Mouse (Mus musculus) lung, postnatal 14 days (tissue): Measurements from ENCODE around the gene Klhdc3.

Source experiments
- DNase-seq: peaks from one replicate; pipeline ENCODE4 v3.0.0; 2021

The Klhdc3 gene

DNA sequence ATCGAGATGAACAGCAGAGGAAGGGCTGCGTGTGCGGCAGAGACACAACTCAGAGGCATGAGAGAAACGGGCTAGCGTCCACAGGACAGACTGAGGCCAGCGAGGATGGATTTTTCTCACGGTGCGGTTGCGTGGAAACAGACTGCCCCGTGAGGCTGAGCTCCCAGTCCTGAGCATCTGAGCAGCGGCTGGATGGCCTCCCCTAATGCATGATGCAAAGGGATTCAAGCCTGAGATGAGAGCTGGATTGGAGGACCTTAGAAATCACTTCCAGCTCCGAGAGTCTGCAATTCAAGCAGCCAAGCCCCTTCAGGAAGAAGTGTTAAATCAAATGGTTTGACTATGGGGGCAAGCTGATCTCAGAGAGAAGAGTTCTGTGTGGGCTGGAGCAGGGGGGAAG is 20.8 kb upstream of the Klhdc3 start:
- no peak for DNase-seq

- no peak for DNase-seq
Observed at GRCm38 (mm10) chr17:46699912-46700311, 19.2 kb upstream of the Klhdc3 start.

DNA sequence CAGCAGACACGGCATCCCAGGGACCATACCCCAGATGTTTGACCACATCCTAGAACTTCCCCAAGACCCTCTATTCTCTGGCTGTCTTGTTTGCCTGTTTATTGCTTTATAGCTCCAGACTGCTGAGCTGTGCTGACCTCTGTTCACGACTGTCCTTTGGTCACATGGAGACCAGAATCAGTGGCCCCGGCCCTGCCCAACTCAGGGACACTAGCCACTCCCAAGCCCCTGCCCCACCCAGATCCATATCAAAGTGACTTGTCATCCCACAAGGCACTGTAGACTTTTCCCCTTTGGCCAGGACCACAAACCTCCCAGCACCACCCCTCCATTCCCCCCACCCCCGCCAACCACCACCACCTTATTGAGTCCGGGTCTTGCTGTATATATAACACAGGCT is 18.5 kb upstream of the Klhdc3 start:
- DNase-seq = no peak

DNA sequence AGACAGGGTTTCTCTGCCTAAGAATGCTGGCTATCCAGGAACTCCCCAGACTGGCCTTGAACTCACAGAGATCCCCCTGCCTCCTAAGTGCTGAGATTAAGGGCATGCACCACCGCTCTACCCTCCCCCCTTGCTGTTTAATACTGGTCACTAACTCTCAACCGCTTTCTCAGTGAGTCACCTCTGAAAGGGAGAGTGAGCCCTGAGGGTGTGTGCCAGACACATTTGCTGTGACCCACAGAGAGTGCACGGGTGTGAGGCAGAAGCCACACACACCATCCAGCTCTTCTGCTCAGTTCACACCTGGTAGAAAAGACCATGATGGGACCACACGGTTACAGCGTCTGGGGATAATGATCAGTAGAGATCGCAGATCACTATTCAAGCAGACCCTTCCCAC is 17.8 kb upstream of the Klhdc3 start:
- no peak for DNase-seq

GRCm38 (mm10) chr17:46694517-46695063 is 13.9 kb upstream of the Klhdc3 start:
- DNase-seq = no peak

DNA sequence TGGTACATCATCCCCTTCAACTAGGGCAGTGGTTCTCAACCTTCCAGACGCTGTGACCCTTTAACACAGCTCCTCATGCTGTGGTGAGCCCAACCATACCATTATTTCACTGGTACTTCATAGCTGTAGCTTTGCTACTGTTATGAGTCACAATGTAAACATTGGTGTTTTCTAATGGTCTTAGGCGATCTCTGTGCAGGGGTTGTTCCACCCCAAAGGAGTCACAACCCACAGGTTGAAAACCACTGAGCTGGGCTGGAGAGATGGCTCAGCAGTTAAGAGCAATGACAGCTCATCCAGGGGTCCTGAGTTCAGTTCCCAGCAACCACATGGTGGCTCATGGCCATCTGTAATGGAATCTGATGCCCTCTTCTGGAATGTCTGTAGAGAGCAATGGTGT is 10.7 kb upstream of the Klhdc3 start:
- no peak for DNase-seq

DNA sequence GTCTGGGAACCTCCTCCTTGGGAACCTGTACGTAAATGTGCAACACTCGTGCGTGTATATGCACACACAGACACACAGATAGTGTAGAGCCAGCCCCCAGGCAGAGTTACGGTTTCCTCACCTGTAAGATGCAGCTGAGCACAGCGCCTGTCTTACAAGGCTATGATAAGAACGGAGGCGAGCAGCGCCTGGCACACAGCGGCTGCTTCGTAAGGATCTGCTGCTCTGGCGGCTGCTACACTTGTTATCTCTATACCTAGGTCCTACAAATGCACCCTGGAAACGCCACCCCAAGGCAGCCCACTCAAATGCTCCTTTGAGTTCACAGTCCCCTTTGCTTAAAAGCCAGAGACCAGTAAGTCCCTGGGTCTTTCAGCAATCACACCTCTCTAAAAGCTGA is 10.0 kb upstream of the Klhdc3 start:
- DNase-seq = no peak

DNA sequence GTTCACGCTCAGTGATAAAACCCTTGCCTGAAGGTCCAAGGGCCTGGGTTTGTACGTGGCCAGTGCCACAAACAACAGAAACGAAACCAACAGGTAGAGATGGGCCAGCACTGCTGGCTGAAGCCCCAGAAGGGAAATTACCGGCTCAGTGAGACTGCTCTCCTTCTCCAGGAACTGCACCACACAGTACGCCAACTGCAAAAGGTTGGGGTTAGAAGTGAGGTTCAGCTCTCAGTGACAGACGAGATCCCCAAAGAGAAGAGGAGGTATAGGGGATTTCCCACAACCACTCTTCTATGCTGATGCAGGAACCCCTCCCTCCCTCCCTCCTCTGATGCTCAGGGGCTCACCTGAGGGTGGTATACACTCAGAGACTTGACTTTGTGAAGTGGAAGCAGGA is 5.2 kb upstream of the Klhdc3 start:
- no peak for DNase-seq

DNA sequence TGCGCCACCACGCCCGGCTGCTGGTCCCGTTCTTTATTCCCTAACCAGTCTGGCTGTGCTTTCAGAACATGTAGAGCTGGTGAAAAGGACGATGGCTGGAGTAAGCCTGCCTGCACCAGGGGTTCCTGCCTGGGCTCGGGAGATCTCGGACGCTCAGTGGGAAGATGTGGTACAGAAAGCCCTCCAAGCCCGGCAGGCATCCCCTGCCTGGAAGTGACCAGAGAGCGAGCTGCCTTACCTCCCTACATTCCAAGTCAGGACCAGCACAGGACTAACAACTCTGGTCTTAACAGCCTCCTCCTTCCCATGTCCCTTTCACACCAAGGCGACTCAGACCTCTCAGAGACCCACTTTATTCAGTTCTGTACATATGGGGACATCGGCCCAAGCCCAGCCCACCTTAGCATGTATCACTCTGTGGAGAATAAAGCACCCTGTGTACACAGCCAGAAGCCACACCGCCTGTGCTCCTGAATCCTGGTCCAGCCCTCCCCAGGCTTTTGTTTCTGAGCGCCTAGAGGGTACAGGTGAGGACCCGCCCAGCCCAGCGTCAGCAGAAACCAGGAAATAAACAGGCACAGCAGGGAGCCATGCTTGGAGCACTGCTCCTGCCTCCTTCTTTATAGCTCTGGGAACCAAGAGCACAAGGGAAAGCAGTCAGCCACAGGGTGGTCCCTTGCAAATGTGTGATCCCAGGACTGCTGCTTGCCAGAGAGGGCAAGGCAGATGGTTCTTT is 2.1 kb upstream of the Klhdc3 start:
- no peak for DNase-seq

DNA sequence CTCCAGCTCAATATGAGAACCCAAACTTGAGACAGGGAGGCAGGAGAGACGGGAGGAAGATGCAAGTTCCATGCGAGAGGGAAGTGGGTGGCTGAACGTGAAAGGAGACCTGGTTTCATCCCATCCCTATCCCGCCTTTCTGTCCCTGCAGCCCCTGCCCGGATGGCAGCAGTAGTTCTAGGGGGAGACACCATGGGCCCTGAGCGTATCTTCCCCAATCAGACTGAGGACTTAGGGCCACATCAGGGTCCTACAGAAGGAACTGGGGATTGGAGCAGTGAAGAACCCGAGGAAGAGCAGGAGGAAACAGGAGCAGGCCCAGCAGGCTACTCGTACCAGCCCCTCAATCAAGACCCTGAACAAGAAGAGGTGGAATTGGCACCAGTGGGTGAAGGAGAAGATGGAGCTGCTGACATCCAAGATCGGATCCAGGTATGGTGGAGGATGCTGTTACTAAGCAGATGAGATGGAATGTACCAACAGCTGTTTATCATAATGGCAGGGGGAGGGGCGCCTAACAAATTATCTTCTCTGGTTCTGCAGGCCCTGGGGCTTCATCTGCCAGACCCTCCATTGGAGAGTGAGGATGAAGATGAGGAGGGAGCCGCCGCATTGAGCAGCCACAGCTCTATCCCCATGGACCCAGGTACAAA is 878 bp upstream of the Klhdc3 start:
- DNase-seq = no peak

DNA sequence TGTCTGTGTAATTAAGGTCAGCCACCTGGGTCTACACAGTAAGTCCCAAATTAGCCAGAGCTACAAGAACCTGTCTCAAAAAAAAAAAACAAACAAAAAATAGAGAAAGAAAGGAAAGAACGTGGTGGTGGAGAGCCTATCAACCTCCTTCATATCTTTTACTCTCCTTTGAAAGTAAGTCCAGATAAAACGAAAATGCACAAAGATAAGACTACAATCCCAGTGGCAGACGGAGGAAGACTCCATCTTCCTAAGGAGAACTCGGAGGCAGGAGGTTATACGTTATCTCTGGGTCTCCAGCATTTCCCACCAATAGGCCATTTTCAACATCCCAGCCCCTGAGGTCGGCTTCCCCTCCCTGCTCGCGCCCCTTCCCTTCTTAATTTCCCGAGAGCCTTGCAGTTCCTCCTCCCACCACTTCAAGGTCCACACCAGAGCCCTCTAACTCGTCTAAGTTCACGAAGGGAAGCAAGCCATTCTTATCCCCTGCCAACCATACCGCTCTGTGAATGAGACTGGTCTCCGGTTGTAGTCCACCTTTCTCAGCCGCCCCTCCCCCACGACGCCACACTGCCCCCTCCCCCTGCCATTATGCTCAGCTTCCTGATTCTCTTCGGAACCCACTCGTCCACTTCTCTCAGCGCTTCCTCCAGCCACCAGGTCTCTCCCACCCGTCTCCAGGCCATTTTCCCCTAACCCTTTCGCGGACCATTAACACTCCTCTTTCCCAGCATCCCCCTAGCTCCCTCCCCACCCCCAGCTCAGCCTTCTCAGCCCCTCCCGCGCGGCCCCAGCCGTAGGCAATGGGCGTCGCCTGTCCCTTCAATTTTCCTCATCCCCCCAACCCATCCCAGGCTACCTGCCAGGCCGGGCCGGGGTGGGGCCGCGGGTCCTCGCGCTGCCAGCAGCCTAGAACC is 613 bp downstream of the Klhdc3 start:
- peak; percentile 55 for DNase-seq

GRCm38 (mm10) chr17:46678911-46679310 is 1.8 kb downstream of the Klhdc3 start:
- DNase-seq = no peak

DNA sequence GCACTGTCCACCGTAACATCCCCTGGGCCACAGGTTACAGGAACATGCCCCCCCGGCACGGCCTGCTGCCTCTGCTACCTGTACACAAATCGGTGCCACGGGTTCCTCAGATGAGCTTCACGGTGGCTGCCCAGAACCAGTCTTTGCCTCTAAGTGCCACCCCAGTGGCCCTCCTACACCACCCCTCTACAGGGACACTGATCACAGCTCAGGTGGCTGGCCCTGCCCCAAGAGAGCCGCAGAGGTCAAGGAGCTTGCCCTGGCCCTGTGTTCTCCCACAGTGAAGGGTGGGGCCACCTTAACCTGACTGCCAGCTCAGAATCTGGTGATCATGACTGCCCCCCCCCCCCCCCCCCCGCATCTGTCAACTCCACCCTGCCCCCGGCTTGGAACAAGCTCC is 2.3 kb downstream of the Klhdc3 start, which contains the start of gene Mea1:
Gene Mea1 (plus strand): TSS at position 378 of the 400 bp plus-strand sequence.
- peak; percentile 38 for DNase-seq

DNA sequence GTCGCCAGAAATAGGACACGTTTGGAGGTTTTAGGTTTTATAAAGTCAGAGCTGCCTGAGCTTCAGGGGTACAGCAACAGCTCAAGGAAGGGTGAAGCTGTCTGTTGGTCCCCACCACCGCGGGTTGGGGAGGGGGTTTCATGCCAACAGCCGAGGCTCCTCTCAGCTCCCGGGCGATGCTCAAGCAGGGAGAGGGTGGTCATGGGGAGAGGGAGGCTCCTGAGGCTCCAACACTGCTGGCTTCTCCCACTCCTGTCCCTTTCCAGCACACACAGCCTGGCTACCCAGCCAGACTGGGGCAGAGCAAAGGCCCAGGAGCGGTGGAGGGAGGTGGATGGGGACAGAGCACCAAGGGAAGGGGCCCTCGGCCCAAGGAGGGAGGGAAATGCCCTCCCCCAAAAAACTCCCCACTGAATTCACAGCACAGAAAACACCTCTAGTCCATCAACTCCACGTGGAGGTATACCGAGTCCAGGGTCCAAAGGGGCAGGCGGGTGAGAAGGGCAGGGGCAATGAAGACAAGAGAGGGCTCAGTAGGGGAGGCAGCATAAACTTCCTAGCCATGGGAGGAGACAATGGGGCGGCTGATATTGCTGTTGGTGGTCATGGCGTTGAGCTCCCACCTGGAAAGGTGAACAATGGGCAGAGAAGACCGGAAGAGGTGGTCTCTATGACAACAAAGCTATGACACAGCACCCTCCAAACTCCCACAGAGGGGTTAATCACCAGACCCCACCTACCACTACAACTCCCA is 6.0 kb downstream of the Klhdc3 start:
- DNase-seq = no peak

GRCm38 (mm10) chr17:46673850-46674529 is 6.7 kb downstream of the Klhdc3 start, which contains the start of gene Rrp36:
TSS of gene Rrp36 (minus strand) at chr17:46674352.
- DNase-seq = peak; percentile 91

GRCm38 (mm10) chr17:46669911-46670310 is 10.8 kb downstream of the Klhdc3 start:
- no peak for DNase-seq

DNA sequence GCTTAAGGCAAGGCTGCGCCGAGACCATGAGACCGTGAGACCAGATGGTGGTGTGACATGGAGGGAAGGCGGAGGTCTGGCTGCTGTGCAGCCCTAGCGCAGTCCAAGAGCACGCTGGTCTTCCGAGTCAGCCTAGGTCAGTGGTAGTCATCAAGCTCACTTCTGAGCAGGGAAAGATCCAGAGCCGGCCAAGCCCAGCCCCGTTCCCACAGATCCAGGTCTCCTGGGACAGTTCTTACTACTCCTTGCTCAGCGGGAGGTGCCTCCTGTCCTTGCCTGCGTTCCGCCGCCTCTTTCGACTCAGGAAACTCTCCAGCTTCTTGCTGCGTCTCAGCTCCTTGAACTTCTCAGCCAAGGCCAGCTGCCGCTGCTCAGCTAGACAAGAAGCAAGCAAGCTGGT is 13.0 kb downstream of the Klhdc3 start:
- DNase-seq = no peak

GRCm38 (mm10) chr17:46662730-46663129 is 18.0 kb downstream of the Klhdc3 start:
- no peak for DNase-seq

DNA sequence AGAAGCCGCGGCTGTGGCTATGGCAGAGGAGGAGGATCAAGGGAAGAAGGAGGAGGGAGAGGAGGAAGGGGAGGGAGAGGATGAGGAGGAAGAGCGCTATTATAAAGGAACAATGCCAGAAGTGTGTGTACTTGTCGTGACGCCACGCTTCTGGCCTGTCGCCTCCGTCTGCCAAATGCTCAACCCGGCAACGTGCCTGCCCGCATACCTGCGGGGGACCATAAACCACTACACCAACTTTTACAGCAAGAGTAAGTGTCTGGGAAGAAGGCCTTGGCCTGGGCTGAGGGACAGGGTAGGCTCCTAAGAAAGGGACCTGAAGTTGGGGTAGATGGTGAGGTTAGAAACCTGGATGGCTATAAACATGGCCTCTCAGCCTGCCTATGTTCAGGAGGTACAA is 18.7 kb downstream of the Klhdc3 start:
- DNase-seq = no peak

DNA sequence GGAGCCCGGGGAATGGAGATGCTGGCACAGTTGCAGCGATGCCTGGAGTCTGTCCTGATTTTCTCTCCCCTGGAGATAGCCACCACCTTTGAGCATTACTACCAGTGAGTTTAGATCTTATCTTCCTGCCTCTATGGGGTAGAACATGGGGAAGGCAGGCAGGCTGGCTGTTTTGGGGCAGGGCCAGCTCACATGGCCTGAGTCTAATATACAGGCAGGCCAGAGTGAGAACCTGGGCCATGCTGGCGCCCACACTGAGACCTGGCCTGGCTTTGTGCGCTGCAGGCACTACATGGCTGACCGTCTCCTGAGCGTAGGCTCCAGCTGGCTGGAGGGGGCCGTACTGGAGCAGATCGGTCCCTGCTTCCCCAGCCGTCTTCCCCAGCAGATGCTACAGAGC is 19.4 kb downstream of the Klhdc3 start:
- DNase-seq = no peak

DNA sequence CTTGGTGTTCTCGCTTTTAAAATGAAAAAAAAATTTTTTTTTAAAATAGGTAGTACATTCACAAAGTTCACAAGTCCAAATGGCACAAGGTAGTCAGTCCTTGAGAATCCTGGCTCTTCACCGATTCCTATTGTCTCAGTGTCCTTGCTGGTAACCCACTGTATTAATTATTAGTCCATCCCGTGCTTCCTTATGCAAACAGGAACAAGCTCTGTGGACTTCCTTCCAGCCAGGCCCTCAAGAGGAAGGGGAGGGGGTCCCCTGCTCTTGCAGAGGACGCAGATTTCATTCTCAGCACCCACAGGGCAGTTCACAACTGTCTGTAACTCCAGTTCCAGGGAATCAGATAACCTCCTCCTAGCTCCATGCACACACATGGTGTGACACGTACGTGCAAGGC is 24.7 kb downstream of the Klhdc3 start:
- DNase-seq = no peak
